Mouse (Mus musculus): ENCODE measurements at regions not wholly inside any gene's neighbourhood (a gene's known extent, or its start where the extent isn't known, plus 50 kb on each side); places are given as distances from the start of the nearest gene placed in this dataset.

DNA sequence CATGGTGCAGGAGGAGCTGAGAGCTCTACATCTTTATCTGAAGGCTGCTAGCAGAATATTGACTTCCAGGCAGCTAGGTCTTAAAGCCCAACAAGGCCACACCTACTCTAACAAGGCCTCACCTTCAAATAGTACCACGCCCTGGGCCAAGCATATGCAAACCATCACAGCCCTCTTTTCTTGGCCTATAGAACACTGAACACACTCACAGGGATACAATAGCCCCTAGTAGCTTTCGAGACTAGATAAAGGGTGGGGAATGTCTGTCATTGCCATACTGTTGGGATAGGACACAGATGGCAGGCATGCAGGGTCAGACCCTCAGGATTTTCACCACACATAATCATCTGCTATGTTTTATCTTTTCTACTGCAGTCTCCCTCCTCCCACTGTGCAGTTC, 52.6 kb upstream of the Iqsec3 start:
- TF ChIP-seq CTCF (conservative IDR thresholded peaks at IDR 0.05; ENCODE audit: low read length): no peak
- no peak for TF ChIP-seq POU5F1 (IDR thresholded peaks at IDR 0.05; ENCODE audit: borderline replicate concordance, low read length)
